Mouse (Mus musculus) limb, embryonic 14.5 days (tissue): ENCODE data around the gene Olfr328. TPM values are rescaled to one million over a fixed set of nuclear protein-coding genes. Genes with fewer than 3 reads are reported as not detected.

Experiments used
- ATAC-seq: fragments of 200-750 bp; cut with Nextera tagmentation; 2 replicates; pipeline ENCODE4 v1.8.0; 2017; ENCODE audit warnings: low read depth, moderate number of reproducible peaks, moderate TSS enrichment; ENCODE audit not compliant: low FRiP score
- DNase-seq: peaks from one replicate; pipeline ENCODE4 v3.0.0-alpha.2; 2015; ENCODE audit warnings: low spot score
- H3K27ac ChIP-seq: fragments of 300-500 bp; sonication (generic); replicated peaks from 2 replicates; pipeline ENCODE4 v1.5.1; 2014; ENCODE audit warnings: low read depth, mild to moderate bottlenecking, low read length, moderate library complexity, mixed read lengths
- H3K27me3 ChIP-seq: fragments of 300-500 bp; sonication (generic); 2 replicates; pipeline ENCODE4 v1.6.1; 2014; ENCODE audit warnings: low read length, mixed read lengths; ENCODE audit not compliant: control insufficient read depth, insufficient read depth
- H3K36me3 ChIP-seq: fragments of 300-500 bp; sonication (generic); 2 replicates; pipeline ENCODE4 v1.6.1; 2014; ENCODE audit warnings: mild to moderate bottlenecking, low read length, moderate library complexity, mixed read lengths; ENCODE audit not compliant: control insufficient read depth, insufficient read depth
- H3K4me1 ChIP-seq: fragments of 300-500 bp; sonication (generic); 2 replicates; pipeline ENCODE4 v1.6.1; 2014; ENCODE audit warnings: antibody characterized with exemption, low read length, mixed read lengths; ENCODE audit not compliant: control insufficient read depth, insufficient read depth
- H3K4me2 ChIP-seq: fragments of 300-500 bp; sonication (generic); replicated peaks from 2 replicates; pipeline ENCODE4 v1.6.1; 2014; ENCODE audit warnings: low read depth, mild to moderate bottlenecking, low read length, moderate library complexity; ENCODE audit not compliant: severe bottlenecking
- H3K4me3 ChIP-seq: fragments of 300-500 bp; sonication (generic); replicated peaks from 2 replicates; pipeline ENCODE4 v1.5.1; 2014; ENCODE audit warnings: low read length
- H3K9ac ChIP-seq: fragments of 300-500 bp; sonication (generic); 2 replicates; pipeline ENCODE4 v1.6.1; 2014; ENCODE audit warnings: mild to moderate bottlenecking, low read depth, low read length, moderate library complexity; ENCODE audit not compliant: severe bottlenecking
- H3K9me3 ChIP-seq: fragments of 300-500 bp; sonication (generic); 2 replicates; pipeline ENCODE4 v1.6.1; 2016; ENCODE audit warnings: low read length; ENCODE audit not compliant: control insufficient read depth
- POLR2A ChIP-seq: fragments of 200-500 bp; IDR thresholded peaks from 2 replicates; pipeline ENCODE4 v1.8.0; 2012; ENCODE audit warnings: inconsistent platforms, mild to moderate bottlenecking, moderate library complexity, borderline replicate concordance; ENCODE audit not compliant: insufficient read depth, insufficient read length; ENCODE audit errors: extremely low read depth
- WGBS: fragments of 180-500 bp; shearing (Covaris S2); extraction: QIAGEN DNeasy Blood & Tissue Kit; methylation state at CpG from one replicate; pipeline ENCODE4 v1.1.7; 2014; 5-methylcytosine and 5-hydroxymethylcytosine counted together
- polyA plus RNA-seq, 2 experiments: library from polyadenylated mRNA; depleted of rRNA in 1 of 2; stranded (reverse) in 1 of 2; unstranded in 1 of 2; fragments of >200 nt; fragmentation: Nextera tagmentation in 1 of 2; extraction: Ambion mirVana in 1 of 2; gene quantifications; 2 replicates each; pipeline versions ENCODE4 v1.2.1 to v1.2.3; 2012 to 2014

Olfr328 gene
- polyA plus RNA-seq (2012; rRNA removed) (0.01 TPM in 1 of 2 replicates, not detected in the other), polyA plus RNA-seq (2014; fragmentation: Nextera tagmentation; extraction: Ambion mirVana) (0.07 and 0.11 TPM in 2 replicates)

DNA sequence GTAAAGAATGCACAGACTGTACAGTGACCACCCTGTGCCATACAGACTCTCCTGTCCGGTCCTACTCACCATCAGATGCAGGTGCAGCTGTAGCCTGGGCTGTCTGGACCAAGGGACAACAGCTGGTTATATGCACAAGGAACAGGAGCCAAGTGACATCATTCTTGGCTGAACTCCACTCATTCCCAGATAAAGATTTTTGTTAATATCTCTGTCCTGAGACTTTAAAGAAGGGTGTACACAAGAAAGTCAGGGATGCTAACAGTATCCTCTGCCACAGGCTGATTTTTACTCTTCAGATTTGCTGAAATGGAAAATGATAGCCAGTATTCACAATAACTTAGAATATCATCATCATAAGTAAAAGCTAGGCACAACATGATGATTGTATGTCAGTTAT, at the start of gene Olfr328:
Olfr328 (minus strand) TSS at position 101 of the 400 bp plus-strand sequence.
- Histone ChIP-seq H3K4me1 (no peaks in the 10 kb centered on the region), H3K9me3 (no peaks in the 10 kb centered on the region), H3K4me3 (no peak within 1 kb of the TSS), H3K27ac (no peak within 1 kb of the TSS), H3K4me2 (no peak within 1 kb of the TSS), H3K36me3 (no peaks in the 10 kb centered on the region), H3K27me3 (no peaks in the 10 kb centered on the region), H3K9ac (no peak within 1 kb of the TSS)
- no peak for TF ChIP-seq POLR2A
- no peak for DNase-seq
- 73% methylated on average over 1 of the region's 1 CpGs for WGBS
- no peak for ATAC-seq

DNA sequence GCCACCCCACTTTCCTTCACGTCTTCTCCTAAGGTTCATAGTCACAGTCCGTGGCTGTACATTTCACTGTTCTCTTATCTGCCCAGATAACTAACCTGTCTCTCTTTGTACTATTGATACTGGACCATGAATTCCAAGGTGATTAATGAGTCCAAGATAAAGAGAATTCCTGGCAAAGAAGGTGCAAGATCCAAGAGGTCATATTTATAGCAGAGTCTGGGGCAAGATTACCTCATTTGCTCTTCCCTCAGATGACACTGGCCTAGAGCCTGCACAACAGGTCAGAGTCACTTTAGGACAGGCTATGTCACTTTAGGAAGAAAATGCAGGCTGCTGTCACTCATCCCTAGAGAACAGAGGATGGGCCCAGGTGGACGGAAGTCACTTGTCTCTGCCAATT, 49.8 kb upstream of the Olfr328 start:
- Histone ChIP-seq H3K4me3 (no peak overlapping the region), H3K27me3 (no peaks in the 10 kb centered on the region), H3K4me2 (no peak overlapping the region), H3K27ac (no peak overlapping the region), H3K4me1 (no peaks in the 10 kb centered on the region), H3K9ac (no peak overlapping the region), H3K9me3 (no peaks in the 10 kb centered on the region), H3K36me3 (no peaks in the 10 kb centered on the region)
- 80% methylated on average over 3 of the region's 3 CpGs for WGBS
- TF ChIP-seq POLR2A: no peak
- ATAC-seq (no peak), DNase-seq (no peak)

- ATAC-seq: no peak
- TF ChIP-seq POLR2A: no peak
- Histone ChIP-seq H3K27ac (no peak overlapping the region), H3K4me2 (no peak overlapping the region), H3K4me3 (no peak overlapping the region), H3K9ac (no peak overlapping the region), H3K27me3 (no peaks in the 10 kb centered on the region), H3K9me3 (no peaks in the 10 kb centered on the region), H3K36me3 (no peaks in the 10 kb centered on the region), H3K4me1 (no peaks in the 10 kb centered on the region)
- 76% methylated on average over 2 of the region's 2 CpGs for WGBS
- no peak for DNase-seq
Observed at GRCm38 (mm10) chr11:58604688-58605087, 49.3 kb upstream of the Olfr328 start.

GRCm38 (mm10) chr11:58602800-58603560, 47.5 kb upstream of the Olfr328 start:
- Histone ChIP-seq H3K4me1 (no peaks in the 10 kb centered on the region), H3K4me3 (no peak overlapping the region), H3K36me3 (no peaks in the 10 kb centered on the region), H3K9ac (no peak overlapping the region), H3K27me3 (no peaks in the 10 kb centered on the region), H3K27ac (no peak overlapping the region), H3K9me3 (no peaks in the 10 kb centered on the region), H3K4me2 (no peak overlapping the region)
- WGBS: 84% methylated on average over 6 of the region's 6 CpGs
- no peak for TF ChIP-seq POLR2A
- DNase-seq (no peak), ATAC-seq (no peak)

DNA sequence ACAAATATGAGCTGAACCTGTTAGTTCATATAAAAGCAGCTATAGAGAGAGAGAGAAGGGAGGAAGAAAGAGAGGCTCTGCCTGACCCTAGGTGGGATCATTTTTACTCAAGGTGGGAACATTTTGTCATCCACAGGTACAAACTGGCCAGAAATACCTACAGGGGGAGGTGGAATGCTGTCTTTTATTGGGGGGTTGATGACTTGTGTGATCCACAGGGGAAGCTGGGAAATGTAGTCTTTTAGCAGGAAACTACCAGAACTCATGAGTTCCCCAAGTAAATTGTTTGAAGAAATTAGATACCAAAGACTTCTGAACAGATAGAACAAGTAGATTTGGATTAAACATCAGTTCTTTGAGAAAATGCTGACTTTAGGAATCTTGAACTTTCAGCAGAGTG, 46.6 kb upstream of the Olfr328 start:
- H3K27me3 ChIP-seq: no peaks in the 10 kb centered on the region
- H3K4me3 ChIP-seq: no peak overlapping the region
- no peak for TF ChIP-seq POLR2A
- H3K4me1 ChIP-seq: no peaks in the 10 kb centered on the region
- no peak overlapping the region for H3K4me2 ChIP-seq
- ATAC-seq (no peak), DNase-seq (no peak)
- no peaks in the 10 kb centered on the region for H3K9me3 ChIP-seq
- no peak overlapping the region for H3K9ac ChIP-seq
- no peak overlapping the region for H3K27ac ChIP-seq
- H3K36me3 ChIP-seq: no peaks in the 10 kb centered on the region
